Mouse (Mus musculus) liver, postnatal 0 days (tissue): ENCODE data around the gene Clcf1.

Experiments used
- CTCF ChIP-seq: sonication (generic); IDR thresholded peaks from 2 replicates; pipeline ENCODE4 v1.5.1; 2016; ENCODE audit warnings: antibody characterized with exemption, low read depth
- EP300 ChIP-seq: IDR thresholded peaks from 2 replicates; pipeline ENCODE4 v1.6.1; 2016; ENCODE audit warnings: antibody characterized with exemption, low read depth, mild to moderate bottlenecking

GRCm38 (mm10) chr19:4169378-4169784 is 44.7 kb upstream of the Clcf1 start:
- TF ChIP-seq CTCF (peak; percentile 99), EP300 (no peak)
